Mouse (Mus musculus): ENCODE measurements around the gene Slc25a51. TPM values are rescaled to one million over a fixed set of nuclear protein-coding genes. Genes with fewer than 3 reads are reported as not detected.

The Slc25a51 gene
- polyA plus RNA-seq, 1 experiment from 2014 or later, result 38.6 TPM

- DNase-seq (ENCODE audit: low read depth, low spot score), result no peak
- CTCF ChIA-PET, result no interaction called here
- H3K27me3 ChIP-seq, result no peaks in the 10 kb centered on the region
- no peak for ATAC-seq
- no peak for TF ChIP-seq CTCF (IDR thresholded peaks at IDR 0.05)
- POLR2A ChIA-PET, result no interaction called here
- in situ Hi-C loops (cut with MboI; ENCODE audit: low pct_unique_long_range_greater_than_20kb), result no loop called here
Measured at GRCm38 (mm10) chr4:45443652-45444051, 35.1 kb upstream of the Slc25a51 start.

- ChIA-PET CTCF (no interaction called here), POLR2A (interaction anchor here (0.6 kb wide), 1 partner anchor 47 kb away, joined by 5 read pairs; no protein-coding TSS in a partner anchor)
- no peak for ATAC-seq
- no peak for TF ChIP-seq CTCF (IDR thresholded peaks at IDR 0.05)
- in situ Hi-C loops (cut with MboI; ENCODE audit: low pct_unique_long_range_greater_than_20kb), result no loop called here
- no peak for DNase-seq (ENCODE audit: low read depth, low spot score)
- H3K27me3 ChIP-seq, result no peaks in the 10 kb centered on the region
Measured at GRCm38 (mm10) chr4:45442237-45442636, 33.7 kb upstream of the Slc25a51 start.

- DNase-seq (ENCODE audit: low read depth, low spot score) (no peak), ATAC-seq (no peak)
- in situ Hi-C loops (cut with MboI; ENCODE audit: low pct_unique_long_range_greater_than_20kb), result no loop called here
- no peaks in the 10 kb centered on the region for H3K27me3 ChIP-seq
- POLR2A ChIA-PET, result interaction anchor here (0.6 kb wide), 1 partner anchor 24 kb away, joined by 3 read pairs; no protein-coding TSS in a partner anchor
- CTCF ChIA-PET, result no interaction called here
- TF ChIP-seq CTCF (IDR thresholded peaks at IDR 0.05), result no peak
Measured at GRCm38 (mm10) chr4:45441778-45442177, 33.2 kb upstream of the Slc25a51 start.

- in situ Hi-C loops (cut with MboI; ENCODE audit: low pct_unique_long_range_greater_than_20kb), result no loop called here
- ATAC-seq (no peak), DNase-seq (ENCODE audit: low read depth, low spot score) (no peak)
- no peaks in the 10 kb centered on the region for H3K27me3 ChIP-seq
- POLR2A ChIA-PET, result no interaction called here
- TF ChIP-seq CTCF (IDR thresholded peaks at IDR 0.05), result no peak
- CTCF ChIA-PET, result interaction anchor here (1.3 to 1.8 kb wide), 2 partner anchors 89 to 92 kb away, joined by 3 read pairs; no protein-coding TSS in a partner anchor
Measured at GRCm38 (mm10) chr4:45439281-45439680, 30.7 kb upstream of the Slc25a51 start.

GRCm38 (mm10) chr4:45437010-45437409, 28.4 kb upstream of the Slc25a51 start:
- CTCF ChIA-PET, result interaction anchor here (1.1 to 2.3 kb wide), 3 partner anchors 10 to 90 kb away, joined by 3 to 6 read pairs (median 4); no protein-coding TSS in a partner anchor
- DNase-seq (ENCODE audit: low read depth, low spot score) (no peak), ATAC-seq (no peak)
- in situ Hi-C loops (cut with MboI; ENCODE audit: low pct_unique_long_range_greater_than_20kb), result no loop called here
- H3K27me3 ChIP-seq, result no peaks in the 10 kb centered on the region
- no peak for TF ChIP-seq CTCF (IDR thresholded peaks at IDR 0.05)
- POLR2A ChIA-PET, result interaction anchor here (1.0 kb wide), 1 partner anchor 12 kb away, joined by 3 read pairs; no protein-coding TSS in a partner anchor

GRCm38 (mm10) chr4:45436383-45436913, 27.9 kb upstream of the Slc25a51 start:
- ChIA-PET CTCF (interaction anchor here (1.1 to 2.3 kb wide), 3 partner anchors 11 to 91 kb away, joined by 3 to 6 read pairs (median 4); no protein-coding TSS in a partner anchor), POLR2A (interaction anchor here (0.5 to 1.0 kb wide), 2 partner anchors 11 to 19 kb away, joined by 3 read pairs; no protein-coding TSS in a partner anchor)
- ATAC-seq (no peak), DNase-seq (ENCODE audit: low read depth, low spot score) (no peak)
- no peak for TF ChIP-seq CTCF (IDR thresholded peaks at IDR 0.05)
- in situ Hi-C loops (cut with MboI; ENCODE audit: low pct_unique_long_range_greater_than_20kb), result no loop called here
- no peaks in the 10 kb centered on the region for H3K27me3 ChIP-seq

GRCm38 (mm10) chr4:45435899-45436298, 27.3 kb upstream of the Slc25a51 start:
- ATAC-seq, result peak; percentile 44
- in situ Hi-C loops (cut with MboI; ENCODE audit: low pct_unique_long_range_greater_than_20kb), result no loop called here

GRCm38 (mm10) chr4:45434681-45435080, 26.1 kb upstream of the Slc25a51 start:
- in situ Hi-C loops (cut with MboI; ENCODE audit: low pct_unique_long_range_greater_than_20kb), result no loop called here
- ATAC-seq, result no peak

More at GRCm38 (mm10) chr4:45435899-45436298, 27.3 kb upstream of the Slc25a51 start:
- CTCF ChIA-PET, result interaction anchor here (1.6 to 2.3 kb wide), 2 partner anchors 13 to 91 kb away, joined by 4 to 6 read pairs; no protein-coding TSS in a partner anchor
- DNase-seq (ENCODE audit: low read depth, low spot score), result no peak
- POLR2A ChIA-PET, result interaction anchor here (0.5 kb wide), 1 partner anchor 18 kb away, joined by 3 read pairs; no protein-coding TSS in a partner anchor
- TF ChIP-seq CTCF (IDR thresholded peaks at IDR 0.05), result no peak
- H3K27me3 ChIP-seq, result no peaks in the 10 kb centered on the region

GRCm38 (mm10) chr4:45434071-45434470, 25.5 kb upstream of the Slc25a51 start:
- no peaks in the 10 kb centered on the region for H3K27me3 ChIP-seq
- TF ChIP-seq CTCF (IDR thresholded peaks at IDR 0.05), result no peak
- CTCF ChIA-PET, result no interaction called here
- ATAC-seq, result no peak
- DNase-seq (ENCODE audit: low read depth, low spot score), result no peak
- POLR2A ChIA-PET, result interaction anchor here (1.7 kb wide), 1 partner anchor 15 kb away, joined by 4 read pairs; no protein-coding TSS in a partner anchor
- in situ Hi-C loops (cut with MboI; ENCODE audit: low pct_unique_long_range_greater_than_20kb), result no loop called here

More at GRCm38 (mm10) chr4:45434681-45435080, 26.1 kb upstream of the Slc25a51 start:
- no peak for DNase-seq (ENCODE audit: low read depth, low spot score)
- POLR2A ChIA-PET, result interaction anchor here (1.7 kb wide), 1 partner anchor 14 kb away, joined by 4 read pairs; no protein-coding TSS in a partner anchor
- TF ChIP-seq CTCF (IDR thresholded peaks at IDR 0.05), result no peak
- CTCF ChIA-PET, result interaction anchor here (1.0 kb wide), 1 partner anchor 15 kb away, joined by 3 read pairs; no protein-coding TSS in a partner anchor
- no peaks in the 10 kb centered on the region for H3K27me3 ChIP-seq

- ATAC-seq (no peak), DNase-seq (ENCODE audit: low read depth, low spot score) (no peak)
- in situ Hi-C loops (cut with MboI; ENCODE audit: low pct_unique_long_range_greater_than_20kb), result no loop called here
- POLR2A ChIA-PET, result no interaction called here
- CTCF ChIA-PET, result no interaction called here
- no peaks in the 10 kb centered on the region for H3K27me3 ChIP-seq
- no peak for TF ChIP-seq CTCF (IDR thresholded peaks at IDR 0.05)
Measured at GRCm38 (mm10) chr4:45431806-45432205, 23.2 kb upstream of the Slc25a51 start.

- ChIA-PET POLR2A (no interaction called here), CTCF (no interaction called here)
- TF ChIP-seq CTCF (IDR thresholded peaks at IDR 0.05), result no peak
- no peaks in the 10 kb centered on the region for H3K27me3 ChIP-seq
- no peak for DNase-seq (ENCODE audit: low read depth, low spot score)
- no peak for ATAC-seq
- in situ Hi-C loops (cut with MboI; ENCODE audit: low pct_unique_long_range_greater_than_20kb), result no loop called here
Measured at GRCm38 (mm10) chr4:45431316-45431715, 22.8 kb upstream of the Slc25a51 start.

Data from Patski (cell line).